Mouse (Mus musculus) myocyte (in vitro differentiated cells): ENCODE data around the gene Rnf41.

ENCODE experiments used
- MAX ChIP-seq: IDR thresholded peaks from one replicate; pipeline ENCODE4 v1.6.1; 2011; ENCODE audit warnings: low read depth, mild to moderate bottlenecking, control low read depth
- MYOG ChIP-seq, 3 experiments: IDR thresholded peaks; one replicate each; pipeline ENCODE4 v1.6.1; 2011; ENCODE audit warnings: control low read depth in 2 of 3, low read depth in 2 of 3, mild to moderate bottlenecking in 2 of 3; ENCODE audit not compliant: insufficient read length in 2 of 3, control insufficient read depth in 1 of 3, insufficient read depth in 1 of 3
- POLR2A ChIP-seq: IDR thresholded peaks from one replicate; pipeline ENCODE4 v1.6.1; 2011; ENCODE audit warnings: low read depth, mild to moderate bottlenecking, control low read depth, moderate library complexity; ENCODE audit not compliant: insufficient read length
- POLR2AphosphoS2 ChIP-seq: IDR thresholded peaks from one replicate; pipeline ENCODE4 v1.6.1; 2011; ENCODE audit warnings: low read depth, control low read depth; ENCODE audit not compliant: insufficient read length
- REST ChIP-seq: IDR thresholded peaks from one replicate; pipeline ENCODE4 v1.6.1; 2011; ENCODE audit warnings: mild to moderate bottlenecking, control low read depth, moderate library complexity; ENCODE audit not compliant: insufficient read depth, insufficient read length
- TCF12 ChIP-seq: IDR thresholded peaks from one replicate; pipeline ENCODE4 v1.6.1; 2011; ENCODE audit warnings: mild to moderate bottlenecking, control low read depth; ENCODE audit not compliant: poor library complexity, insufficient read depth, severe bottlenecking
- USF1 ChIP-seq: IDR thresholded peaks from one replicate; pipeline ENCODE4 v1.6.1; 2011; ENCODE audit warnings: low read depth, mild to moderate bottlenecking, control low read depth, moderate library complexity

- TF ChIP-seq POLR2A, result no peak
- TF ChIP-seq TCF12, result no peak
- no peak for TF ChIP-seq POLR2AphosphoS2
- no peak for TF ChIP-seq REST
- TF ChIP-seq MAX, result no peak
- TF ChIP-seq USF1, result no peak
- no peak for TF ChIP-seq MYOG (IDR thresholded peaks at IDR 0.05; ENCODE audit: control insufficient read depth in 1 of 3, insufficient read depth in 1 of 3, insufficient read length in 2 of 3, low read depth in 2 of 3)
Measured at GRCm38 (mm10) chr10:128380565-128380964, 30.9 kb upstream of the Rnf41 start.
